Mouse (Mus musculus) heart, postnatal 36 days (tissue): ENCODE measurements around the gene Slmap. TPM values are rescaled to one million over a fixed set of nuclear protein-coding genes. Genes with fewer than 3 reads are reported as not detected.
"Not testable (repeated sequence)": the region's sequence is repeated elsewhere in the genome, so short reads cannot be mapped to it uniquely, and the experiment has no call there.

Experiments used
- DNase-seq, 2 experiments: peaks; one replicate each; pipeline ENCODE4 v3.0.0; 2021 to 2022
- intact Hi-C: fragments of 180-260 bp; cut with DNase I; formaldehyde crosslinking; loops from one replicate; pipeline ENCODE4 v1.15.1; 2025
- total RNA-seq, 2 experiments: library from RNA; stranded (reverse); gene quantifications; 2 replicates each; pipeline ENCODE4 v1.2.3; 2021

Slmap gene
- total RNA-seq, 2 experiments from 2014 or later, result 283 to 332 TPM

- intact Hi-C loops, result no loop called here
- DNase-seq, result no peak
These were observed 102.8 kb downstream of the Slmap start for GRCm38 (mm10) chr14:26431919-26432318.

GRCm38 (mm10) chr14:26420231-26420630, 114.5 kb downstream of the Slmap start:
- intact Hi-C loops, result no loop called here
- DNase-seq, result no peak

GRCm38 (mm10) chr14:26417956-26418355, 116.8 kb downstream of the Slmap start:
- intact Hi-C loops, result no loop called here
- DNase-seq, result no peak

- DNase-seq, result no peak
- intact Hi-C loops, result no loop called here
These were observed 117.6 kb downstream of the Slmap start for GRCm38 (mm10) chr14:26417088-26417487.

- intact Hi-C loops, result no loop called here
- DNase-seq, result no peak
These were observed 121.2 kb downstream of the Slmap start for GRCm38 (mm10) chr14:26413581-26413980.

- no peak for DNase-seq
- intact Hi-C loops, result no loop called here
These were observed 128.0 kb downstream of the Slmap start for GRCm38 (mm10) chr14:26406746-26407145.

GRCm38 (mm10) chr14:26398508-26399160, 136.1 kb downstream of the Slmap start:
- no peak for DNase-seq
- intact Hi-C loops, result no loop called here

- no peak for DNase-seq
- intact Hi-C loops, result no loop called here
These were observed 142.9 kb downstream of the Slmap start for GRCm38 (mm10) chr14:26391866-26392265.

- DNase-seq, intact Hi-C loops: not testable (repeated sequence)
These were observed 145.8 kb downstream of the Slmap start for GRCm38 (mm10) chr14:26388961-26389360.

GRCm38 (mm10) chr14:26386999-26387398, 147.7 kb downstream of the Slmap start:
- DNase-seq, intact Hi-C loops: not testable (repeated sequence)

- intact Hi-C loops, result loop anchor here (1.0 kb wide), 1 partner anchor 61 kb away; no protein-coding TSS in a partner anchor
- not testable (repeated sequence) for DNase-seq
These were observed 149.1 kb downstream of the Slmap start for GRCm38 (mm10) chr14:26385659-26386058.

- no peak for DNase-seq
- intact Hi-C loops, result no loop called here
These were observed 155.7 kb downstream of the Slmap start for GRCm38 (mm10) chr14:26379071-26379470.

- peak; percentile 43 to 72 for DNase-seq
- intact Hi-C loops, result loop anchor here (2.0 kb wide), 1 partner anchor 84 kb away; no protein-coding TSS in a partner anchor
These were observed 158.1 kb downstream of the Slmap start for GRCm38 (mm10) chr14:26376652-26377051.

Other genes with a start within 250 kb of the Slmap start
- 10 to 100 TPM; 16.3 TPM for gene Dennd6a, start 38.9 kb upstream of the Slmap start, total RNA-seq
- gene Arf4, start 103.1 kb upstream of the Slmap start, total RNA-seq, result 10 to 100 TPM; 66.7 to 78.0 TPM
- 1 to 10 TPM; 4.5 to 4.6 TPM for gene Pde12, start 135.0 kb upstream of the Slmap start, total RNA-seq
- gene Dnah12, start 158.3 kb upstream of the Slmap start, total RNA-seq, result under 1 TPM; 0.03 TPM